Mouse (Mus musculus): ENCODE data around the gene Depp1. TPM values are rescaled to one million over a fixed set of nuclear protein-coding genes. Genes with fewer than 3 reads are reported as not detected.

Depp1 gene
- polyA plus RNA-seq, 1 experiment from 2014 or later = 9.8 TPM

GRCm38 (mm10) chr6:116642942-116643341, 7.5 kb upstream of the Depp1 start:
- H3K27me3 ChIP-seq (ENCODE audit: control insufficient read depth, insufficient read depth, low read length) = no peaks in the 10 kb centered on the region
- H3K36me3 ChIP-seq (ENCODE audit: control insufficient read depth, insufficient read depth, low read length) = 0 out of 2 replicates have a peak, but pooled peaks cover 2% of the 10 kb centered on the region
- H3K4me1 ChIP-seq (replicated peaks; ENCODE audit: control insufficient read depth, insufficient read depth, low read length) = no peaks in the 10 kb centered on the region
- 83% methylated on average over 11 of the region's 11 CpGs for WGBS
- H3K4me2 ChIP-seq (replicated peaks; ENCODE audit: low read depth, low read length) = no peak overlapping the region
- H3K9ac ChIP-seq (ENCODE audit: low read depth, low read length) = no peak overlapping the region
- H3K27ac ChIP-seq (ENCODE audit: low read depth, low read length) = no peak overlapping the region
- H3K9me3 ChIP-seq (ENCODE audit: control insufficient read depth, low read length) = no peaks in the 10 kb centered on the region
- ATAC-seq (ENCODE audit: low FRiP score) (no peak), DNase-seq (ENCODE audit: low spot score) (no peak)
- no peak overlapping the region for H3K4me3 ChIP-seq (ENCODE audit: low read depth, low read length)

- Histone ChIP-seq H3K9me3 (ENCODE audit: control insufficient read depth, low read length) (no peaks in the 10 kb centered on the region), H3K4me2 (replicated peaks; ENCODE audit: low read depth, low read length) (no peak overlapping the region), H3K36me3 (ENCODE audit: control insufficient read depth, insufficient read depth, low read length) (0 out of 2 replicates have a peak, but pooled peaks cover 2% of the 10 kb centered on the region), H3K27ac (ENCODE audit: low read depth, low read length) (no peak overlapping the region), H3K4me3 (ENCODE audit: low read depth, low read length) (no peak overlapping the region), H3K9ac (ENCODE audit: low read depth, low read length) (no peak overlapping the region), H3K4me1 (replicated peaks; ENCODE audit: control insufficient read depth, insufficient read depth, low read length) (no peaks in the 10 kb centered on the region), H3K27me3 (ENCODE audit: control insufficient read depth, insufficient read depth, low read length) (no peaks in the 10 kb centered on the region)
- DNase-seq (ENCODE audit: low spot score) = no peak
- WGBS = 58% methylated on average over 4 of the region's 4 CpGs
- no peak for ATAC-seq (ENCODE audit: low FRiP score)
Observed at GRCm38 (mm10) chr6:116643881-116644280, 6.5 kb upstream of the Depp1 start.

- no peak overlapping the region for H3K9ac ChIP-seq (ENCODE audit: low read depth, low read length)
- H3K9me3 ChIP-seq (ENCODE audit: control insufficient read depth, low read length) = no peaks in the 10 kb centered on the region
- H3K4me2 ChIP-seq (replicated peaks; ENCODE audit: low read depth, low read length) = no peak overlapping the region
- no peak overlapping the region for H3K27ac ChIP-seq (ENCODE audit: low read depth, low read length)
- DNase-seq (ENCODE audit: low spot score) (no peak), ATAC-seq (ENCODE audit: low FRiP score) (no peak)
- H3K36me3 ChIP-seq (ENCODE audit: control insufficient read depth, insufficient read depth, low read length) = 0 out of 2 replicates have a peak, but pooled peaks cover 2% of the 10 kb centered on the region
- WGBS = 79% methylated on average over 3 of the region's 3 CpGs
- no peak overlapping the region for H3K4me3 ChIP-seq (ENCODE audit: low read depth, low read length)
- H3K27me3 ChIP-seq (ENCODE audit: control insufficient read depth, insufficient read depth, low read length) = no peaks in the 10 kb centered on the region
- H3K4me1 ChIP-seq (replicated peaks; ENCODE audit: control insufficient read depth, insufficient read depth, low read length) = no peaks in the 10 kb centered on the region
Observed at GRCm38 (mm10) chr6:116644335-116644734, 6.1 kb upstream of the Depp1 start.

DNA sequence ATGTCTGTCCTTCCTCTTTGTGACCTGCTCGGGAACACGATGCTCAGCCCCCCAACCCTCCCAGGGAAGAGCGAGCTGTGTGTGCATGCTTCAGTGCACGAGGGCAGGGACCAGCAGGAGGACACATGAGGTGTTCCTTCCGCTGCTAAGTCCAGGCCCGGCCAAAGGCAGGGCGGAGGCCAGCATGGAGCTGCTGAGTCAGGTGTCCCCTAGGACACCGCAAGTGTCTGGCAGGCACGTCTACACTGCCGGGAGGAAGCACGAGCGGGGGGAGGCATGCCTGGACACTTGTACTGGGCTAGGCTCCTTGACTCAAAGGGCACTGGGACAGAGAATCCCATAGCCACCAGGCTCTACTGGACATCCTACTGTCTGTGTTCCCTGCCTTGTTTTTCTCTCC, 2.6 kb upstream of the Depp1 start:
- no peak overlapping the region for H3K4me2 ChIP-seq (replicated peaks; ENCODE audit: low read depth, low read length)
- no peaks in the 10 kb centered on the region for H3K4me1 ChIP-seq (replicated peaks; ENCODE audit: control insufficient read depth, insufficient read depth, low read length)
- no peak overlapping the region for H3K27ac ChIP-seq (ENCODE audit: low read depth, low read length)
- no peaks in the 10 kb centered on the region for H3K36me3 ChIP-seq (ENCODE audit: control insufficient read depth, insufficient read depth, low read length)
- no peak overlapping the region for H3K4me3 ChIP-seq (ENCODE audit: low read depth, low read length)
- no peak overlapping the region for H3K9ac ChIP-seq (ENCODE audit: low read depth, low read length)
- WGBS = 72% methylated on average over 12 of the region's 12 CpGs
- H3K27me3 ChIP-seq (ENCODE audit: control insufficient read depth, insufficient read depth, low read length) = no peaks in the 10 kb centered on the region
- no peaks in the 10 kb centered on the region for H3K9me3 ChIP-seq (ENCODE audit: control insufficient read depth, low read length)
- DNase-seq (ENCODE audit: low spot score) (no peak), ATAC-seq (ENCODE audit: low FRiP score) (no peak)

DNA sequence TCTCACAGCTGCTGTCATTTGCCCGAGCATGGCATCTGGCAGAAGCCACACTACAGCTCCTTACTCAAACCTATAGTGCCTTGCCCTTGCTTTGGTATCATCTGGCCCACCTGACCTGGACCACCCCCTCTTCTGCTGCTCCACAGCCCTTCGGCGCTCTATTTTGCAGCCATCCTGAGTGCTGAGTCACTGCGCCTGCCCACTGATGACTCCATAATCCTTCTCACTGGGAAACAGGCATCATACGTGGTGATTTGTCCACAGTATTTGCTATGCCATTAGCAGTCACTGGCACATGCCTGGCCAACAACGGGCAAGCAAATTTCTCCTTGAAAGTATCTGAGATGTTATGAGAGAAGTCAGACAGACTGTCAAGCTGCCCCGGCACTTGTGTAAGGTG, 598 bp upstream of the Depp1 start:
- H3K9ac ChIP-seq (ENCODE audit: low read depth, low read length) = no peak overlapping the region
- no peak for DNase-seq (ENCODE audit: low spot score)
- H3K27ac ChIP-seq (ENCODE audit: low read depth, low read length) = no peak overlapping the region
- WGBS = 94% methylated on average over 7 of the region's 7 CpGs
- no peak overlapping the region for H3K4me3 ChIP-seq (ENCODE audit: low read depth, low read length)
- H3K9me3 ChIP-seq (ENCODE audit: control insufficient read depth, low read length) = no peaks in the 10 kb centered on the region
- no peak for ATAC-seq (ENCODE audit: low FRiP score)
- no peak overlapping the region for H3K4me2 ChIP-seq (replicated peaks; ENCODE audit: low read depth, low read length)
- no peaks in the 10 kb centered on the region for H3K27me3 ChIP-seq (ENCODE audit: control insufficient read depth, insufficient read depth, low read length)
- H3K36me3 ChIP-seq (ENCODE audit: control insufficient read depth, insufficient read depth, low read length) = no peaks in the 10 kb centered on the region
- H3K4me1 ChIP-seq (replicated peaks; ENCODE audit: control insufficient read depth, insufficient read depth, low read length) = no peaks in the 10 kb centered on the region

DNA sequence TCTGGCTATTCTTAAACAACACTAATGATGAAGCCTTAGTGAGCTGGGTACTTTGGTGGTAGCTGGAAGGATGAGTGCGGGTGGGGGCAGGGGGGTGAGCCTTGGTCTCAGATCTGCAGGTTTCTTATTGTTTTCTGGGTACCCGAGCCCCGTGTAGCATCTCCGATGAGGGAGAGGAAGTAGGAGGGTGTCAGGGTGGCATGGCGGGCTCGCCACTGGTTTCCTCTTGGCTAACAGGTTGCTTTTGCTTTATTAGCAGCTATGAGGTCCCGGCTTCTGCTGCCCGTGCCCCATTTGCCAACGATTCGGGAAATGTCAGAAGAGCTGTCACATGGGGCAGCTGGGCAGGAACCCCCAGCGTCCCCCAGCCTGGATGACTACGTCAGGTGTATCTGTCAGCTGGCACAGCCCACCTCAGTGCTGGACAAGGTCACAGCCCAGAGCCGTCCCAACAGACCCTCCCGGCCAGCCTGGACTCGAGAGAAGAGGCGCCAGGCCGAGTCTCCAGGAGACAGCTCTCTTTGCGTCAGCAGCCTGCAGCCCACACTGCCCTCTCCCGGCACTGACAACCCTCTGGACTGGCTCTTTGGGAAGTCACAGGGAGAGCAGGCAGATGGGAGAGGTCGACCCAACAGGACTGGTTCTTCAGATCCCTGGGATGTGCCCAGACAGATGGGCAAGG, 1.2 kb downstream of the Depp1 start:
- H3K9ac ChIP-seq (ENCODE audit: low read depth, low read length) = no peak overlapping the region
- H3K36me3 ChIP-seq (ENCODE audit: control insufficient read depth, insufficient read depth, low read length) = no peaks in the 10 kb centered on the region
- 81% methylated on average over 20 of the region's 20 CpGs for WGBS
- H3K27ac ChIP-seq (ENCODE audit: low read depth, low read length) = no peak overlapping the region
- no peaks in the 10 kb centered on the region for H3K27me3 ChIP-seq (ENCODE audit: control insufficient read depth, insufficient read depth, low read length)
- ATAC-seq (ENCODE audit: low FRiP score) (no peak), DNase-seq (ENCODE audit: low spot score) (no peak)
- H3K9me3 ChIP-seq (ENCODE audit: control insufficient read depth, low read length) = no peaks in the 10 kb centered on the region
- H3K4me1 ChIP-seq (replicated peaks; ENCODE audit: control insufficient read depth, insufficient read depth, low read length) = no peaks in the 10 kb centered on the region
- no peak overlapping the region for H3K4me3 ChIP-seq (ENCODE audit: low read depth, low read length)
- H3K4me2 ChIP-seq (replicated peaks; ENCODE audit: low read depth, low read length) = no peak overlapping the region

GRCm38 (mm10) chr6:116653191-116653590, 2.8 kb downstream of the Depp1 start:
- WGBS = 72% methylated on average over 3 of the region's 3 CpGs
- H3K4me3 ChIP-seq (ENCODE audit: low read depth, low read length) = no peak overlapping the region
- DNase-seq (ENCODE audit: low spot score) (no peak), ATAC-seq (ENCODE audit: low FRiP score) (no peak)
- no peaks in the 10 kb centered on the region for H3K9me3 ChIP-seq (ENCODE audit: control insufficient read depth, low read length)
- H3K9ac ChIP-seq (ENCODE audit: low read depth, low read length) = no peak overlapping the region
- H3K27ac ChIP-seq (ENCODE audit: low read depth, low read length) = no peak overlapping the region
- H3K4me1 ChIP-seq (replicated peaks; ENCODE audit: control insufficient read depth, insufficient read depth, low read length) = no peaks in the 10 kb centered on the region
- no peaks in the 10 kb centered on the region for H3K36me3 ChIP-seq (ENCODE audit: control insufficient read depth, insufficient read depth, low read length)
- H3K27me3 ChIP-seq (ENCODE audit: control insufficient read depth, insufficient read depth, low read length) = no peaks in the 10 kb centered on the region
- no peak overlapping the region for H3K4me2 ChIP-seq (replicated peaks; ENCODE audit: low read depth, low read length)

GRCm38 (mm10) chr6:116653684-116654454, 3.5 kb downstream of the Depp1 start:
- Histone ChIP-seq H3K27ac (ENCODE audit: low read depth, low read length) (no peak overlapping the region), H3K4me1 (replicated peaks; ENCODE audit: control insufficient read depth, insufficient read depth, low read length) (no peaks in the 10 kb centered on the region), H3K9ac (ENCODE audit: low read depth, low read length) (no peak overlapping the region), H3K4me3 (ENCODE audit: low read depth, low read length) (no peak overlapping the region), H3K4me2 (replicated peaks; ENCODE audit: low read depth, low read length) (no peak overlapping the region), H3K9me3 (ENCODE audit: control insufficient read depth, low read length) (no peaks in the 10 kb centered on the region), H3K36me3 (ENCODE audit: control insufficient read depth, insufficient read depth, low read length) (no peaks in the 10 kb centered on the region), H3K27me3 (ENCODE audit: control insufficient read depth, insufficient read depth, low read length) (no peaks in the 10 kb centered on the region)
- ATAC-seq (ENCODE audit: low FRiP score) (peak; percentile 69), DNase-seq (ENCODE audit: low spot score) (peak; percentile 88)
- whole genome bisulfite sequencing = 64% methylated on average over 9 of the region's 9 CpGs

DNA sequence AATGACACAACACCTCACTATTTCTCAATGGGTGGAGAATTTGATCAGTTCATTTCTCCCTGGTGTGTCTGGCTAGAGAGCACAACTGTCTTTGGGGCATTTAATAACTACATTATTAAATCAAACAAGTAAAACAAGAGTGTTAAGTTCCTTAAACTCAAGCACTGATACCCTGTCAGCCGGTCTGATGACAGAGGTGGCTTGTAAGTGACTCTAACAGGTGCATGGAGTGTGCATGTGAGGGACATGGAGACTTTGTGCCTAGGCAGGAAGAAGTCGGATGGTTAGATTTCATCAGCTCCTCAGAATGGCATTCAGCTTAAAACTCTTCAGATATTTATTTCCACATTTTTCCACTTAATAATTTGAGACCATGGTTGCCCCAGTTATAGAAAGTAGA, 13.0 kb downstream of the Depp1 start:
- 89% methylated on average over 2 of the region's 2 CpGs for WGBS

More for the DNA sequence above, 13.0 kb downstream of the Depp1 start:
- H3K4me3 ChIP-seq (ENCODE audit: low read depth, low read length) = no peak overlapping the region
- no peak overlapping the region for H3K4me2 ChIP-seq (replicated peaks; ENCODE audit: low read depth, low read length)
- no peaks in the 10 kb centered on the region for H3K27me3 ChIP-seq (ENCODE audit: control insufficient read depth, insufficient read depth, low read length)
- no peak overlapping the region for H3K27ac ChIP-seq (ENCODE audit: low read depth, low read length)
- H3K4me1 ChIP-seq (replicated peaks; ENCODE audit: control insufficient read depth, insufficient read depth, low read length) = peaks cover 2% of the 10 kb centered on the region; the same call in 1 of the 2 replicates
- H3K9ac ChIP-seq (ENCODE audit: low read depth, low read length) = no peak overlapping the region
- H3K36me3 ChIP-seq (ENCODE audit: control insufficient read depth, insufficient read depth, low read length) = no peaks in the 10 kb centered on the region
- no peaks in the 10 kb centered on the region for H3K9me3 ChIP-seq (ENCODE audit: control insufficient read depth, low read length)
- no peak for ATAC-seq (ENCODE audit: low FRiP score)
- no peak for DNase-seq (ENCODE audit: low spot score)
